22 mouse cellular contexts compared by ENCODE assay signal in genomic region chr8:70825816-70826215, GRCm38 (mm10). TPM values are rescaled to one million over a fixed set of nuclear protein-coding genes. Genes with fewer than 3 reads are reported as not detected.
A peak's percentile ranks its signal among the peaks of the same experiment; 100 is the strongest.
DNase-seq lines count a peak whose midpoint lies in the region; ATAC-seq and TF ChIP-seq lines count a peak whose summit lies in the region.
"Had no signal": no experiment of that assay in that cellular context is flagged by ENCODE, and none has a peak within 500 bp of the region (broad histone marks: within the 10 kb centered on the region; RNA-seq: fewer than 3 reads in every experiment).

No protein-coding gene starts in this region.

- intact Hi-C loops in gastrocnemius, adult 2 months (cut with DNase I): no loop called here

- no peak overlapping the region for H3K4me2 ChIP-seq in limb, embryonic 13.5 days (replicated peaks)
- H3K4me2 ChIP-seq: embryonic facial prominence, embryonic 13.5 days; embryonic facial prominence, embryonic 15.5 days; forebrain, embryonic 12.5 days had no signal

- H3K27ac ChIP-seq in gastrocnemius, adult 2 months: peak overlapping the region; percentile 84
- no peak overlapping the region for H3K27ac ChIP-seq in limb, embryonic 13.5 days
- no peak overlapping the region for H3K27ac ChIP-seq in limb, embryonic 10.5 days
- H3K27ac ChIP-seq: embryonic facial prominence, embryonic 13.5 days; embryonic facial prominence, embryonic 15.5 days; forebrain, embryonic 12.5 days had no signal

- no peak overlapping the region for H3K4me3 ChIP-seq in gastrocnemius, adult 2 months
- H3K4me3 ChIP-seq in limb, embryonic 13.5 days: no peak overlapping the region
- H3K4me3 ChIP-seq in limb, embryonic 10.5 days: no peak overlapping the region
- H3K4me3 ChIP-seq: embryonic facial prominence, embryonic 13.5 days; embryonic facial prominence, embryonic 15.5 days; erythroblast, embryonic 14.5 days; forebrain, embryonic 10.5 days; forebrain, embryonic 12.5 days had no signal

- no peaks in the 10 kb centered on the region for H3K4me1 ChIP-seq in limb, embryonic 13.5 days
- peaks cover 18% of the 10 kb centered on the region for H3K4me1 ChIP-seq in limb, embryonic 10.5 days
- H3K4me1 ChIP-seq: embryonic facial prominence, embryonic 13.5 days; forebrain, embryonic 12.5 days had no signal

- 0 out of 2 replicates have a peak, but pooled peaks cover 3% of the 10 kb centered on the region for H3K9me3 ChIP-seq in limb, embryonic 13.5 days
- H3K9me3 ChIP-seq in limb, embryonic 10.5 days (replicated peaks): no peaks in the 10 kb centered on the region
- H3K9me3 ChIP-seq: embryonic facial prominence, embryonic 13.5 days; embryonic facial prominence, embryonic 15.5 days had no signal

- peaks cover 8% of the 10 kb centered on the region for H3K27me3 ChIP-seq in limb, embryonic 13.5 days
- peaks cover 15% of the 10 kb centered on the region for H3K27me3 ChIP-seq in limb, embryonic 10.5 days (ENCODE audit: low read depth, poor library complexity, severe bottlenecking)

- DNase-seq in gastrocnemius, adult 2 months: peak; percentile 79
- DNase-seq in gastrocnemius, postnatal 10 days: no peak
- DNase-seq in limb, embryonic 10.5 days (ENCODE audit: low spot score): no peak
- DNase-seq in urinary bladder, postnatal 14 days (ENCODE audit: low spot score): peak; percentile 47
- no peak for DNase-seq in urinary bladder, postnatal 4 days (ENCODE audit: low spot score in 2 of 2)
- DNase-seq: adrenal gland, adult 2 months; adrenal gland, postnatal 10 days; adrenal gland, postnatal 25 days; cerebellum, adult 11 months; cerebellum, adult 18-20 months; cerebellum, adult 8-10 months; cerebellum, adult 9-11 months; cerebellum, postnatal 14 days; cerebellum, postnatal 36 days; embryo, embryonic 11 days had no signal

- 81% methylated on average over 8 of the region's 8 CpGs for WGBS in limb, embryonic 13.5 days
- WGBS in limb, embryonic 10.5 days: 85% methylated on average over 8 of the region's 8 CpGs

- H3K9ac ChIP-seq in limb, embryonic 13.5 days: no peak overlapping the region
- H3K9ac ChIP-seq: embryonic facial prominence, embryonic 13.5 days; embryonic facial prominence, embryonic 15.5 days; forebrain, embryonic 12.5 days had no signal

- H3K36me3 ChIP-seq in limb, embryonic 13.5 days: no peaks in the 10 kb centered on the region
- H3K36me3 ChIP-seq in limb, embryonic 10.5 days: no peaks in the 10 kb centered on the region
- H3K36me3 ChIP-seq: embryonic facial prominence, embryonic 13.5 days; embryonic facial prominence, embryonic 15.5 days; forebrain, embryonic 10.5 days; forebrain, embryonic 12.5 days had no signal

- no peak for TF ChIP-seq CTCF in gastrocnemius, adult 2 months (IDR thresholded peaks at IDR 0.05)

- ATAC-seq in limb, embryonic 13.5 days (ENCODE audit: low FRiP score, low read depth): peak; percentile 28; the same call in 1 of the 2 replicates
- ATAC-seq: forebrain, embryonic 14.5 days had no signal

RNA-seq across cellular contexts. Expression of gene Arrdc2, which starts 13.7 kb away (rescaled TPM):
- total RNA-seq in gastrocnemius, adult 2 months (2021): 100 to 1,000 TPM in 1 of 2 experiments, 10 to 100 TPM in 1; 66.5 to 182 TPM
- 10 to 100 TPM in 1 of 2 experiments, 1 to 10 TPM in 1; 4.3 to 27.1 TPM for total RNA-seq in gastrocnemius, postnatal 10 days (2021)
- 6.1 and 6.2 TPM in 2 replicates for polyA plus RNA-seq in limb, embryonic 13.5 days (2015; fragmentation: Nextera tagmentation; extraction: Ambion mirVana)
- 4.4 and 5.0 TPM in 2 replicates for polyA plus RNA-seq in limb, embryonic 10.5 days (2016; fragmentation: Nextera tagmentation; extraction: Ambion mirVana)

RNA-seq across cellular contexts. Expression of gene Il12rb1, which starts 17.6 kb away (rescaled TPM):
- total RNA-seq in gastrocnemius, adult 2 months (2021): not detected
- under 1 TPM; 0.16 to 0.23 TPM for total RNA-seq in gastrocnemius, postnatal 10 days (2021)
- 0.06 TPM in 1 of 2 replicates, not detected in the other for polyA plus RNA-seq in limb, embryonic 13.5 days (2015; fragmentation: Nextera tagmentation; extraction: Ambion mirVana)
- polyA plus RNA-seq in limb, embryonic 10.5 days (2016; fragmentation: Nextera tagmentation; extraction: Ambion mirVana): not detected in 2 replicates
- total RNA-seq: adrenal gland, postnatal 25 days had no signal
- polyA plus RNA-seq: forebrain, embryonic 12.5 days; forebrain, embryonic 14.5 days had no signal

RNA-seq across cellular contexts. Expression of gene Mast3, which starts 21.0 kb away (rescaled TPM):
- 1 to 10 TPM; 2.7 to 3.6 TPM for total RNA-seq in gastrocnemius, adult 2 months (2021)
- total RNA-seq in gastrocnemius, postnatal 10 days (2021): 1 to 10 TPM; 7.2 to 8.9 TPM
- polyA plus RNA-seq in limb, embryonic 13.5 days (2015; fragmentation: Nextera tagmentation; extraction: Ambion mirVana): 13.1 and 14.0 TPM in 2 replicates
- 12.7 and 17.1 TPM in 2 replicates for polyA plus RNA-seq in limb, embryonic 10.5 days (2016; fragmentation: Nextera tagmentation; extraction: Ambion mirVana)

RNA-seq across cellular contexts. Expression of gene Kcnn1, which starts 37.2 kb away (rescaled TPM):
- total RNA-seq in gastrocnemius, adult 2 months (2021): 10 to 100 TPM; 18.1 to 21.5 TPM
- total RNA-seq in gastrocnemius, postnatal 10 days (2021): 1 to 10 TPM; 3.7 to 3.8 TPM
- 2.9 and 4.3 TPM in 2 replicates for polyA plus RNA-seq in limb, embryonic 13.5 days (2015; fragmentation: Nextera tagmentation; extraction: Ambion mirVana)
- 2.8 and 4.0 TPM in 2 replicates for polyA plus RNA-seq in limb, embryonic 10.5 days (2016; fragmentation: Nextera tagmentation; extraction: Ambion mirVana)

RNA-seq across cellular contexts. Expression of gene Ccdc124, which starts 47.9 kb away (rescaled TPM):
- 10 to 100 TPM; 65.6 to 73.1 TPM for total RNA-seq in gastrocnemius, adult 2 months (2021)
- total RNA-seq in gastrocnemius, postnatal 10 days (2021): 10 to 100 TPM; 42.8 to 45.0 TPM
- polyA plus RNA-seq in limb, embryonic 13.5 days (2015; fragmentation: Nextera tagmentation; extraction: Ambion mirVana): 113 and 117 TPM in 2 replicates
- polyA plus RNA-seq in limb, embryonic 10.5 days (2016; fragmentation: Nextera tagmentation; extraction: Ambion mirVana): 174 and 187 TPM in 2 replicates

Comparison
In these comparisons a context has a peak if more than half of its experiments do, and no peak if none do; other contexts are left out.
1. DNase-seq: peak in gastrocnemius, adult 2 months (single experiment) and urinary bladder, postnatal 14 days (single experiment); none in gastrocnemius, postnatal 10 days (single experiment), limb, embryonic 10.5 days (single experiment) and urinary bladder, postnatal 4 days (0 of 2).